Mouse (Mus musculus): ENCODE measurements around the gene Mpp3. TPM values are rescaled to one million over a fixed set of nuclear protein-coding genes. Genes with fewer than 3 reads are reported as not detected.

Gene Mpp3
- polyA plus RNA-seq, 1 experiment = 3.8 TPM

DNA sequence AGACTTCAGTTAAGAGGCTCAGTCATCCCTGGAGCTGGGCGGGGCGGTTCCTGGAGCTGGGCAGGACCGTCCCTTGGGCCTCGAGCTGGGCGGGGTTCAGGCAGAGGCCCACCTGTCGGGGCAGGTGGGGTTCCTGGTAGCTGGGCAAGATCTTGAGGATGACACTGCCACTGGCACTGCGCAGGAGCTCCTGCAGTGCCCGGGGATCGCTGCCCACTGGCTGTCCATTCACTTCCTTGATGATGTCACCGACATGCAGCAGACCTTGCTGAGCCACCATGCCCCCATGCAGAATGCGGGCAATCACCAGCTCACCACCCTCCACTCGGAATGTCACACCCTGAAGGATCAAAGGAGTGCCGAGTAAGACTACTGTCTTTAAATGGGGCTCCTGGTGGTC lies 34.8 kb upstream of the Mpp3 start:
- no peaks in the 10 kb centered on the region for H3K9me3 ChIP-seq (replicated peaks; ENCODE audit: control insufficient read depth, insufficient read depth, low read length, poor library complexity, severe bottlenecking)
- no peaks in the 10 kb centered on the region for H3K4me1 ChIP-seq (ENCODE audit: control insufficient read depth, insufficient read depth, low read length)
- H3K27me3 ChIP-seq (ENCODE audit: control insufficient read depth, insufficient read depth, low read length, poor library complexity, severe bottlenecking) = no peaks in the 10 kb centered on the region
- TF ChIP-seq POLR2A (IDR thresholded peaks at IDR 0.05; ENCODE audit: insufficient read depth, low read length) (no peak), EP300 (IDR thresholded peaks at IDR 0.05; ENCODE audit: insufficient read depth, low read depth, low read length) (no peak)
- no peak overlapping the region for H3K4me3 ChIP-seq (ENCODE audit: low read depth, low read length)
- H3K27ac ChIP-seq (ENCODE audit: insufficient read depth, low read length) = no peak overlapping the region
- no peak overlapping the region for H3K9ac ChIP-seq (ENCODE audit: low read depth, poor library complexity, severe bottlenecking)
- H3K36me3 ChIP-seq (ENCODE audit: control insufficient read depth, insufficient read depth, low read length, poor library complexity, severe bottlenecking) = no peaks in the 10 kb centered on the region

- no peaks in the 10 kb centered on the region for H3K4me1 ChIP-seq (ENCODE audit: control insufficient read depth, insufficient read depth, low read length)
- H3K36me3 ChIP-seq (ENCODE audit: control insufficient read depth, insufficient read depth, low read length, poor library complexity, severe bottlenecking) = no peaks in the 10 kb centered on the region
- H3K4me3 ChIP-seq (ENCODE audit: low read depth, low read length) = peak overlapping the region; percentile 10; the same call in 1 of the 2 replicates
- no peak overlapping the region for H3K27ac ChIP-seq (ENCODE audit: insufficient read depth, low read length)
- no peak for TF ChIP-seq EP300 (IDR thresholded peaks at IDR 0.05; ENCODE audit: insufficient read depth, low read depth, low read length)
- no peak for TF ChIP-seq CTCF (IDR thresholded peaks at IDR 0.05; ENCODE audit: low read depth, low read length)
- TF ChIP-seq POLR2A (IDR thresholded peaks at IDR 0.05; ENCODE audit: insufficient read depth, low read length) = no peak
- no peaks in the 10 kb centered on the region for H3K9me3 ChIP-seq (replicated peaks; ENCODE audit: control insufficient read depth, insufficient read depth, low read length, poor library complexity, severe bottlenecking)
- no peak overlapping the region for H3K9ac ChIP-seq (ENCODE audit: low read depth, poor library complexity, severe bottlenecking)
- H3K27me3 ChIP-seq (ENCODE audit: control insufficient read depth, insufficient read depth, low read length, poor library complexity, severe bottlenecking) = no peaks in the 10 kb centered on the region
Measured at GRCm38 (mm10) chr11:102061941-102062473, 33.7 kb upstream of the Mpp3 start.

DNA sequence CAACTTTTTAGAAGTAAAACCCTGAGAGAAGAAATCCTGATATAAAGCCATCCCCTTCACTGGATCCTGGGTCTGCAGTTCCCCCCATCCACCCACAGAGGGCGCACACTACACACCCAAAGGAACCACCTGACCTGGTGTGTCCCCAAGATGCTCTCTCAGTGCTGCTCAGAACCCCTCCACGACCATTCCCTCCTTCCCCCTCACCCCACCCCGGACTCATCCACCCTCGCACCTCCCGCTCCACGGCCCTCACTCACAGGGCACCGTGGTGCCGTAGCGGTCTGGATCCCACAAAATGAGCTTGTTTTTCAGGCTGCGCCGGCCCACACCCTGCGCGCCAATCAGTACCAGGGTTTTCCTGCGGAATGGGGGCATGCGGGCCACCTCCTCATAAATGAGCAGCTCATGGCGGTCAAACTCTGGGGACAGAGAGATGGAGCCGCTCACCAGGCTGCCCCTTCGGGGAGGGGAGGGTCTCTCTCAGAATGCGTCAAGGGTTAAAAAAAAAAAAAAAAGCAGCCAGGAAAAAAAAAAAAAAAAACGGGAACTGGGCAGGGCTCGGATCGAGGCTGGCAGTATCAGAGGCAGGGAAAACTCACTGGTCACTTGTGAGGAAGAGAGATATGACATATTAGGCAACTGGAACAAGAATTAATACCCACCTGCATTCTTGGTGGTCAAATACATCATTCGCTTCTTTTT lies 33.1 kb upstream of the Mpp3 start:
- Histone ChIP-seq H3K27me3 (ENCODE audit: control insufficient read depth, insufficient read depth, low read length, poor library complexity, severe bottlenecking) (no peaks in the 10 kb centered on the region), H3K4me3 (ENCODE audit: low read depth, low read length) (peak overlapping the region; percentile 50), H3K27ac (ENCODE audit: insufficient read depth, low read length) (no peak overlapping the region), H3K4me1 (ENCODE audit: control insufficient read depth, insufficient read depth, low read length) (no peaks in the 10 kb centered on the region), H3K9me3 (replicated peaks; ENCODE audit: control insufficient read depth, insufficient read depth, low read length, poor library complexity, severe bottlenecking) (no peaks in the 10 kb centered on the region), H3K36me3 (ENCODE audit: control insufficient read depth, insufficient read depth, low read length, poor library complexity, severe bottlenecking) (no peaks in the 10 kb centered on the region), H3K9ac (ENCODE audit: low read depth, poor library complexity, severe bottlenecking) (peak overlapping the region; percentile 3; the same call in 1 of the 2 replicates)
- TF ChIP-seq POLR2A (IDR thresholded peaks at IDR 0.05; ENCODE audit: insufficient read depth, low read length) (no peak), CTCF (IDR thresholded peaks at IDR 0.05; ENCODE audit: low read depth, low read length) (peak; percentile 89), EP300 (IDR thresholded peaks at IDR 0.05; ENCODE audit: insufficient read depth, low read depth, low read length) (no peak)

DNA sequence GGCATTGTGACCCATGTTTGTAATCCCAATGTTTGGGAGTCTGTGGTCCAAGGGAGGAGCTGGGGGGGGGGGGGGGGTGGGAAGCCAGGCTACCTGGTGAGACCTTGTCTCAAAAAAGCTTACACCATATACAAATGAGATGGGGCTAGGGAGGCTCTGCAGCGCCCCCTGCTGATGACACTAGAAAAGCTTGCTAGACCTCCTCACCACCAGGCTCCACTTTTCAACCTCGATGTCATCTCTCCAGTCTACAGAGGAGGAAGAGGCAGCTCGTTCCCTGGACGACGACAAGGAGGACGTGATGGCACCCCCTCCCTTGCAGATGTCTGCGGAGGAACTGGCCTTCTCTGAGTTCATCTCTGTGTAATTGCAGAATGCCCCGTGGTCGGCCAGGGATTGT lies 25.6 kb upstream of the Mpp3 start:
- Histone ChIP-seq H3K36me3 (ENCODE audit: control insufficient read depth, insufficient read depth, low read length, poor library complexity, severe bottlenecking) (no peaks in the 10 kb centered on the region), H3K4me1 (ENCODE audit: control insufficient read depth, insufficient read depth, low read length) (no peaks in the 10 kb centered on the region), H3K27ac (ENCODE audit: insufficient read depth, low read length) (no peak overlapping the region), H3K27me3 (ENCODE audit: control insufficient read depth, insufficient read depth, low read length, poor library complexity, severe bottlenecking) (no peaks in the 10 kb centered on the region), H3K4me3 (ENCODE audit: low read depth, low read length) (no peak overlapping the region), H3K9me3 (replicated peaks; ENCODE audit: control insufficient read depth, insufficient read depth, low read length, poor library complexity, severe bottlenecking) (no peaks in the 10 kb centered on the region), H3K9ac (ENCODE audit: low read depth, poor library complexity, severe bottlenecking) (no peak overlapping the region)
- TF ChIP-seq CTCF (IDR thresholded peaks at IDR 0.05; ENCODE audit: low read depth, low read length) (peak; percentile 71), POLR2A (IDR thresholded peaks at IDR 0.05; ENCODE audit: insufficient read depth, low read length) (no peak), EP300 (IDR thresholded peaks at IDR 0.05; ENCODE audit: insufficient read depth, low read depth, low read length) (no peak)

- H3K4me1 ChIP-seq (ENCODE audit: control insufficient read depth, insufficient read depth, low read length) = no peaks in the 10 kb centered on the region
- H3K36me3 ChIP-seq (ENCODE audit: control insufficient read depth, insufficient read depth, low read length, poor library complexity, severe bottlenecking) = no peaks in the 10 kb centered on the region
- H3K9ac ChIP-seq (ENCODE audit: low read depth, poor library complexity, severe bottlenecking) = no peak overlapping the region
- no peak overlapping the region for H3K4me3 ChIP-seq (ENCODE audit: low read depth, low read length)
- no peak for TF ChIP-seq CTCF (IDR thresholded peaks at IDR 0.05; ENCODE audit: low read depth, low read length)
- no peak for TF ChIP-seq POLR2A (IDR thresholded peaks at IDR 0.05; ENCODE audit: insufficient read depth, low read length)
- no peak for TF ChIP-seq EP300 (IDR thresholded peaks at IDR 0.05; ENCODE audit: insufficient read depth, low read depth, low read length)
- no peak overlapping the region for H3K27ac ChIP-seq (ENCODE audit: insufficient read depth, low read length)
- H3K27me3 ChIP-seq (ENCODE audit: control insufficient read depth, insufficient read depth, low read length, poor library complexity, severe bottlenecking) = no peaks in the 10 kb centered on the region
- no peaks in the 10 kb centered on the region for H3K9me3 ChIP-seq (replicated peaks; ENCODE audit: control insufficient read depth, insufficient read depth, low read length, poor library complexity, severe bottlenecking)
Measured at GRCm38 (mm10) chr11:102053183-102053582, 24.9 kb upstream of the Mpp3 start.

- no peak overlapping the region for H3K27ac ChIP-seq (ENCODE audit: insufficient read depth, low read length)
- TF ChIP-seq EP300 (IDR thresholded peaks at IDR 0.05; ENCODE audit: insufficient read depth, low read depth, low read length) (no peak), CTCF (IDR thresholded peaks at IDR 0.05; ENCODE audit: low read depth, low read length) (no peak), POLR2A (IDR thresholded peaks at IDR 0.05; ENCODE audit: insufficient read depth, low read length) (no peak)
- no peak overlapping the region for H3K4me3 ChIP-seq (ENCODE audit: low read depth, low read length)
- no peaks in the 10 kb centered on the region for H3K27me3 ChIP-seq (ENCODE audit: control insufficient read depth, insufficient read depth, low read length, poor library complexity, severe bottlenecking)
- no peak overlapping the region for H3K9ac ChIP-seq (ENCODE audit: low read depth, poor library complexity, severe bottlenecking)
- no peaks in the 10 kb centered on the region for H3K4me1 ChIP-seq (ENCODE audit: control insufficient read depth, insufficient read depth, low read length)
- H3K36me3 ChIP-seq (ENCODE audit: control insufficient read depth, insufficient read depth, low read length, poor library complexity, severe bottlenecking) = no peaks in the 10 kb centered on the region
- no peaks in the 10 kb centered on the region for H3K9me3 ChIP-seq (replicated peaks; ENCODE audit: control insufficient read depth, insufficient read depth, low read length, poor library complexity, severe bottlenecking)
Measured at GRCm38 (mm10) chr11:102052697-102053096, 24.4 kb upstream of the Mpp3 start.
